Mouse (Mus musculus) right cerebral cortex, postnatal 10 days (tissue): ENCODE measurements at regions not wholly inside any gene's neighbourhood (a gene's known extent, or its start where the extent isn't known, plus 50 kb on each side); places are given as distances from the start of the nearest gene placed in this dataset.

Experiments
- DNase-seq, 2 experiments: peaks; one replicate each; pipeline ENCODE4 v3.0.0; 2021; ENCODE audit warnings: low spot score in 2 of 2

- DNase-seq, result no peak
Measured at GRCm38 (mm10) chr10:114083441-114083840, 718.7 kb downstream of the Trhde start.

DNA sequence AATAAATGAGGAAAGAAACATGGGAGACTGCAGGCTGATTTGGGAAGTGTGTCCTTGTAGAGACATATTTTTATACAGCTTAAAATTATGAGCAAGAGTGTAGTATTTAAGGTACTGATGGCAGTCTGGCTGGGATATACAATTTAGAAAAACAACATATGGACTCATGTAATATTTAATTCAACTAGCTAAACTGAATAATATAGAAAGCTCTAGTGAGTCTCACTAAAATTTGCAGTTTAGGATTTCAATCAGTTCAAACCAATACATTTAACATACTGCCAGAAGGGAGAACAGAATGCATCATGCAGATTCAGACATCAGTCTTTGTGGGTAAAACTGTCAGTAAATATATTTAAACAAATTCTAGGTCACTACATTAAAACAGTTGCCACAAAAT is 760.1 kb downstream of the Trhde start:
- no peak for DNase-seq

GRCm38 (mm10) chr10:114013427-114013826 is 788.7 kb downstream of the Trhde start:
- peak in 1 of 2 experiments; percentile 20 for DNase-seq

DNA sequence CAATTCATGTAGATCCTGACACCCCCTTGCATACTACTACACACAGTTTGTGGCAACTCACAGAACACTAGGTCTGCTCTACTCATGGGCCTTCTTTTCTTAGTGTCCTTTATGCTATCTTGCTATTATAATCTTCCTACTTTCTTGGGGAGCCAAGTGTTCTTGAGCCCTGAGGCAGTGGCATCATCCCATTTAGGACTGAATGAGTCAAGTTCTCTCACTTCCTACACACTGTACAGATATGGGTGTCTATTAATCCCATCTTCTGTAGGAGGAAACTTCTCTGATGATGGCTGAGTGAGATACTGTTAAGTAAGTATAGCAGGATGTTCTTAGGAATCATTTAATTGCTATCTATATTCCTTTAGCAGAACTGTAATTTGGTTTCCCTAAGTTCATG is 816.7 kb downstream of the Trhde start:
- no peak for DNase-seq

- DNase-seq, result no peak
Measured at GRCm38 (mm10) chr10:113972826-113973225, 829.3 kb downstream of the Trhde start.

GRCm38 (mm10) chr10:113946801-113947200 is 855.3 kb downstream of the Trhde start:
- peak in 1 of 2 experiments; percentile 25 for DNase-seq

- no peak for DNase-seq
Measured at GRCm38 (mm10) chr10:113939524-113939923, 862.6 kb downstream of the Trhde start.

GRCm38 (mm10) chr10:113930201-113930790 is 871.8 kb downstream of the Trhde start:
- DNase-seq, result no peak

GRCm38 (mm10) chr10:113916705-113917104 is 885.4 kb downstream of the Trhde start:
- DNase-seq, result no peak

- no peak for DNase-seq
Measured at GRCm38 (mm10) chr10:113902744-113903143, 899.4 kb downstream of the Trhde start.

DNA sequence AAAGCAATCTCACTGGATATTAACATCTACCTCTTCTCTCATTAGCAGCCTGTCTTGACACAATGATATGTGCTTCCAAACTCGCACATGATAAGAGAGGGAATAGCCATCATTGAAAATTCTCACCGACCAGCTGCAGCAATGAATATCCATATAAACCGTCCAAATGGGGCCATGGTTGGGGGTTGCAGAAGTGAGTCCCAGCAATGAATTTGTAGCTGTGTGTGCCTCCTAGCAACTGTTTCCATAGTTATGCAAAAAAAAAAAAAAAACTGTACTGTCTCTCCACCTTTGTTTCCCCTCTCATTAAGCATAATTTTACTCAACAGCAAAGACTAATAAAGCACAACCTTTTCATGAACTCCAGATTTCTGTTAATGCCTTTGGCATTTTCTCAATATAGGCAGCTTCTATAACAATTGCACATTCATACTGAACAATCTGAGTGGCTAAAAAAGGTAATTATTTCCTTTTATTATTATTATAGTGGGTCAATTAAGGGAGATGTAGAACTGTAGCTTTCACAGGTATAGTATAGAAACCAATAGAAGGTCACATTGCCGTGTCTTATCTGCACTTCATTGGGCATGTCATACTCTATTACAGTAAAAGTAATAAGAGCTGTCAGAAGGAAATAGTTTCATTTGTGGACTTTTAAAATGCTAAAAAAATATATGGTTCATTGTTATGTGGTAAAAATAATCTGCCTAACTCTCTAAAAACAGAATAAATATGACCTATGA is 927.5 kb downstream of the Trhde start:
- DNase-seq, result peak; percentile 14 to 23

- DNase-seq, result no peak
Measured at GRCm38 (mm10) chr10:113824596-113824995, 895.8 kb upstream of the Atxn7l3b start.
